Mouse (Mus musculus) lung, adult 18-20 months (tissue): ENCODE measurements around the gene Wars.

Source experiments
- DNase-seq, 2 experiments: peaks; one replicate each; pipeline ENCODE4 v3.0.0; 2022; ENCODE audit warnings: mixed read lengths in 2 of 2

The Wars gene

GRCm38 (mm10) chr12:108893715-108894431 is at the start of gene Wars:
TSS of gene Wars (minus strand) at chr12:108894174.
- peak; percentile 97 for DNase-seq

- DNase-seq = no peak
Observed at GRCm38 (mm10) chr12:108942203-108942923, 48.4 kb upstream of the Wars start.

DNA sequence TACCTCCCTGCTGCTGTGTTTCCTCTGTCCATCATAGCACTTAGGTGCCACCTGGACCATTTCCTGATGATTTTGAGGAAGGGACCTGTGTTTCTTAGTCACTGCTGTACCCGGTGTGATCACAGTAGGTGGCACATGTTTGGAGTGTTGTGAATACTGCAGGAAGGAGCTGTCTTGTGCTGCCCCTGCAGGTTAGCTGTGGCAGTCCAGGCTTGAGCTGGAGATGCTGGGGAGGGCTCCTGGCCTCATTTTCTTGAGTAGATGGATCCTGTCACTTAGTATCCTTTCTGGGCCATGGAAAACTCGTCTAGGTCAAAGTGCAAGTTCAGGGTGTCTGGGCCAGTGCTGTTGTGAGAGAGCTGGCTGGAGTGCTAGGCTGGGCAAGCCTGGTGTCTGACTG is 47.3 kb upstream of the Wars start:
- DNase-seq = no peak

DNA sequence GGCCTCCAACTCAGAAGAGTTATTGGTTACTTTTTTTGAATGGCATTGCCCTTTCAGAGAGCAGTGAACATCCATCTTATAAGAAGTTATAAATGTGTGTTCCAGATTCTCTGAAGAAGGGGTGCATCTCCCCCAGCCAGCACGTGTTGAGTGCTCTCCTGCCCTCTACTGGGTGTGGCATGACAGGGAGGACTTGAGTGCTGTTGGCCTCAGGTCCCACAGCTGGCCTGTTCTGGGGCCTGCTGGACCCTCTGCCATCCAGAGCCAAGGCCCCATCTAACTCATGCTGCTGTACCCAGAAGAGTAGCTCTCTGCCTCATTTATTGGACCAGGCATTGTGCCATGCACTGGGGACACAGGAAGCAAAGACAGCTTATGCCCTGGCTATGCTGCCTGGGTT is 46.3 kb upstream of the Wars start:
- no peak for DNase-seq

DNA sequence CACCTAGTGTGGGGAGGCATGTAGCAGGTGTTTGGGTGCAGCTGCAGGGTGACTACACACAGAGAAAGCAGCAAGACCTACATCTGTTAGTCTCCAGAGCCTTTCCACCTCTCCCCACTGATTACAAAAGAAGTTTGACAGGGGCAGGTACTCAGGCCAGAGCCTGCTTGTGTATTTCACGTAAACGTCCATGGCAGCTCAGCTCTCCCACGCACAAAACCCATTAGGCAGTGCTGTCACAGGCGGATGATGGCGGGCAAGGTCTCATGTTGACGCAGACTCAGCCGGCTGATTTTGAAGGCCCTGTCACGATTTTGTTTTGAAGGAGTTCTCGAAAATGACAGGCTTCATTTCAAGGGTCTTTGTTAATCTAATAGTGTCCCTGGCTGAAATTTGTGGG is 45.3 kb upstream of the Wars start:
- no peak for DNase-seq

DNA sequence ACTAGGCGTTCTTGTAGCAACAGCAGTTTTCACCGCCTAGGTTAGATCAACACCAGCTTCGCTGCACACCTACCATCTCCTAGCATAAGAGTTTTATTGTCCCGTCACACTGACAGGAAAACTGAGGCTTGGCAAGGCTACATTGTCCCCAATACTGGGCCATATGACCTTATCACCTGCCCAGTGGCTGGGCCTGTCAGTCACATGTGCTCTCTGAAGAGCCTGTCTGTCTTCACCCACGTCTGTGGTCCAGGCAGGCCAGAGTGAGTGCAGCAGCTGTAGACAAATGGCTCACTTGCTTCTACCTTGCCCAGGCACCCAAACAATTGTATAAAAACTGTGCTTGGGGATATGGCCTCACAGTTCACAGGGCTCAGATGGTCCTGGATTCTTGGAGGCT is 44.9 kb upstream of the Wars start:
- no peak for DNase-seq

DNA sequence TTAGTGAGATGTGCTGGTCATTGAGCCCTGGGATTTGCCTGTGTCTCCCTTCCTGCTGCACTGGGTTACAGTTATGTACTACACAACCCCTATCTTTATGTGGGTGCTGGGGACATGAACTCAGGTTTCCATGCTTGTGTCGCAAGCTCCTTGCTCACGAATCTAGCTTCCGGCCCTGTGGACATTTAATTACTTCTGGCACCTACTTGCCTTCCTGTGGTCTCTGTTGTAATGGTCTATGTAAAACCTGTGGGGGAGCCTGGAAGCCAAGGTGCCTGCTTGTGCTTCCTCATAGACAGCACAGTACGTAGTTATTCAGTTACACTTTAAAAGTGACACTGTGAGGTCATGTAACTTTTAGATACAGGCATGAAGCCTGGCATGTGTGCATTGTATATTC is 43.5 kb upstream of the Wars start:
- DNase-seq = no peak

GRCm38 (mm10) chr12:108936834-108937233 is 42.9 kb upstream of the Wars start:
- no peak for DNase-seq

GRCm38 (mm10) chr12:108934231-108934630 is 40.3 kb upstream of the Wars start:
- no peak for DNase-seq

- no peak for DNase-seq
Observed at GRCm38 (mm10) chr12:108932113-108932512, 38.1 kb upstream of the Wars start.

DNA sequence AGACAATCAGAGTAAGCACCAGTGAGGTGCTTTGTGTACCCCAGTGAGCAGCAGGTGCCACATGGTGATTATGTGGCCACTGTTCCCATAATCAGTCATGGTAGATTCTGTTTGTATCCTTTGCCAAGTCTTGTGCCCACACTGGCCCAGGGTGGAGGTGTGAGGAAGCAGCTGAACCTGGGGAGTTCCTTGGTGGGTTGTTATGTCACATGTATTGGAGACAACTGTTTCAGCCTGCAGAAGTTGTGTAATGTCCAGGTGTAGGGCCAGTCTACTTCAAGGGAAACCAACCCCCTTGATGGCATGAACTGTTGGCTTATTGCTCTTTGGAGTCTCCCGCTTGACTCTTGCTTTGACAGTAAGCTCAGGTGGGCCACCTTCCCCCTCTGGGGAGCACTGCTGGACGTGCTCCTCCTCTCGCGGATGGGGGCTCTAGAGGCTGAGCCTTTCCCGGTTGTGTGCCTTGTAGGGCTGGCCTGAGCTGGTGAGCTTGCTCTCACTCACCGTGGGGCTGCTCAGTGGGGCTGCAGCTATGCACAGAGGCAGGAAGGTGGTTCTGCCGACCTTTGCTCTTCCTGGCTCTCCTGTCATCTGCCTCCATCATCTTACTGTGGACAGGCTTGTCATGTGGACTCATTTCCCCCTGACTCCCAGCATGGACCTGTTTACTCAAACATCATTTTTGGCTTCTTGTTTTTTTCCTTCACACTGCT is 37.5 kb upstream of the Wars start:
- no peak for DNase-seq

GRCm38 (mm10) chr12:108929475-108929874 is 35.5 kb upstream of the Wars start:
- DNase-seq = no peak

DNA sequence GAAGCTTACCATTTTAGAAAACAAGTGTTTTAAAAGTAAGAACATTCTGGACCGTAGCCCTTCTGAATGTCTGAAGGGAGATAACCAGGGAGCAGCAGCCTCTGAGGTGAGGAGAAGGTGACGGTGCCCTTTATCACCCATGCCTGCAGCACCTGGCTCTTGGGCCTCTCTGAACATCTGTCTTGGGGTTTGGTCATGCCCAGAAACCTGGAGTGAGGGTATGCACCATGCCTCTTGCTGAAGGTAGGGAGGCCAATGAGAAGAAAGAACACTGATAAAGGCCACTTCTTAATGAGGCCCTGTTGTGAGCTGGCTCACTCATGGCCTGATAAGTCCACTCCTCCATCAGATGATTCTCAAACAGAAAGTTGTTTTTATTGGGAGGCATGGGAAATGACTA is 34.3 kb upstream of the Wars start:
- DNase-seq = no peak

GRCm38 (mm10) chr12:108926606-108927111 is 32.7 kb upstream of the Wars start:
- DNase-seq = no peak

DNA sequence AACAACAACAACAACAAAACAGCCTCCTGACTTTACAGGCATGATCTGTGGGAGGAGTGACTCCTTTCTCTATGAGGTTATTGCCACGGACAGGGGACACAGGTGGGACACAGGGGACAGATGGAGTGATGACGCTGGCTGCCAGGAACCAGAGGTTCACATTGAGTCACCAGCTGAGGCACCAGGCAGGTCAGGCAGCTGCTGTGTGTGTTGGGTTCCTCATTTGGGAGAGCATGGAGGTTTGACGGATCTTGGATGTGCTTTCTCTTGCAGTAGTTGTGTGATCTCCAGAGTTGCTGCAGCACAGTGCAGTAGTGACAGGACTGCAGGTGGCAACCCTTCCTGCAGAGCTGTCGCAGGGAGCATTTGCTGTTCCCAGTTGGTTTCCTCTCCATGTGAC is 24.8 kb upstream of the Wars start:
- no peak for DNase-seq

DNA sequence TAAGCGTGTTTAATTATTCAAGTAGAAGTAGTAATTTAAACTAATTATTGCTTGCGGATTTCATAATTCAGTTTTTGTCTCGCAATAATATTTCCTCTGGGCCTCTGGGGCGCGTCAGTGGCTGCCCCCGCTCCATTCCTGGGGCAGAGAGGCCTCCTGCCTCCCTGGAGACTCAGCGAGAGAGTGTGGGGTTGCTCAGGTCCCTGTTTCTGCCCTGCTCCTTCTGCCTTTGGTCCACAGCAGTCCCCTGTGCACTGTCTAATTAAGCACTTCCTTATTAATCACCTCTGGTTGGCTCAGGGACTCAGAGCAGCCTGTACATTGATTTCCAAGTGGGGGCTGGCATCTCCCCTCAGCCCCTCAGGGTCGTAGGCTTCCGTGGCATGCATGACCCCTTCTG is 23.5 kb upstream of the Wars start:
- no peak for DNase-seq

DNA sequence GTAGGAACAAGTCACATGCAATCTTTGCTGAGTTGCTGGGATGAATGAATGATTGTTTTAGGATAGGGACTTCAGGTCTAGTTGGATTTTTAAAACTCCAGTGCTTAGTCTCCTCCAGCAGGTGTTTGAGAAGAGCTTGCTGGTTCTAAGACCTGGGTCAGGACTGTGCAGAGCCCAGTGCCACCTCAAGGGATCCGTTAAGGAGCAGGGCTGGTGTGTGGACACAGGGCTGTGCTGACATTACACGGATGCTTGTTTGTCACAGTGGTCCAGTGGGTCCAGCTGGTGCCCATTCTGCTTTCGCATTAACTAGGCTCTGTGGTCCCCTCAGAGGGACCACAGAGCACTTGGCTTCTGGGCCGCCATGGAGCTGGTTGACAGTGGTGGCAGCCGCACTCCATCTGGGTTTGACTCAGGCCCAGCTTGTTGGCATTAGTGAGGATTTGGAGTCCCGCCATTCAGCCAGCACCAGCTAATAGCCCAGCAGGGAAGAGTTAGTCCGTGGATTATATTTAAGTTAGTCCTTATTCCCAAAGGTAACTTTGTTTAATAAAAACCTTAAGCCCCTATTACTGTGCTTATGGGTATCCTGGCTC is 22.6 kb upstream of the Wars start:
- DNase-seq = no peak

DNA sequence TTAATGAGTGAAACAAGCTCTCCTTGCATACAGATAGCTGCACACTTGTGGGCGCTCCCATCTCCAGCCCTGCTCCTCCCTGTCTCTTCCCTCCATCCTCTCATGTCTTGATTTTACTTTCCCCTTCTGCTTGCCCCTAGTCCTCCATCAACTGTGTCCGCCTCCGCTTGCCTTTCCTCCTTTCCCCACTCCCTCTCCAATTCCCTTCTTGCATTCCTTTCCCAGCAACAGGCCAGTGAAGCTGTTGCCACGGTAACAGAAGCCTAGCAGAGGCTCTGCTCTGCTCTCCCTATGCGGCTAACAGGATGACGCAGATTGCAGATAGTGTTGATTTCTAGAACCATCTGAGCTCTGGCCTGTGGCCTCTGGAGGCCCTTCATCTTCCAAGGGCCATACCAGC is 21.9 kb upstream of the Wars start:
- no peak for DNase-seq

- no peak for DNase-seq
Observed at GRCm38 (mm10) chr12:108914709-108915340, 20.9 kb upstream of the Wars start.

GRCm38 (mm10) chr12:108914198-108914597 is 20.2 kb upstream of the Wars start:
- no peak for DNase-seq

GRCm38 (mm10) chr12:108912442-108912841 is 18.5 kb upstream of the Wars start:
- peak in 1 of 2 experiments; percentile 42 for DNase-seq

GRCm38 (mm10) chr12:108909846-108910433 is 16.0 kb upstream of the Wars start:
- DNase-seq = no peak
